Mouse (Mus musculus): ENCODE measurements around the gene Soga1.

DNA sequence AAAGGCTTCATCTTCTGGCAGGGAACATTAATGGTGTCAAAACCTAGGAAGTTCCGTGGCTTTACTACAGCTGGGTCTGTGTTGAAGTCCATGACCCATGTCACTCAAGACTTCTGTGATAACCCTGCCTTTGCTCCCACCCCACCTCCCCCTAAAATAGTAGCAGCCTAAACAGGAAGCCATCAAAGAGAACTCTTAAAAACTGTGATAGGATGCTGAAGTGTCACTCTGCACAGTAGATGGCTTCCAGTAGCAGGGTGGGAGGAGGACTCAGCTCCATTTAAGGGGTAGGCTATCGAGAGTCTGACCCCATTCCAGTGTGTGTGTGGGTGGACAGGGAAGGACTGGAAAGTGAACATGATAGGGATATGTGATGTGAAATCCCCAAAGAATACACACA, 104.1 kb downstream of the Soga1 start:
- TF ChIP-seq CTCF (IDR thresholded peaks at IDR 0.05; ENCODE audit: borderline replicate concordance, extremely low read depth, insufficient read depth, insufficient read length), result no peak
- no peak for TF ChIP-seq POLR2A (IDR thresholded peaks at IDR 0.05; ENCODE audit: borderline replicate concordance, extremely low read depth, insufficient read depth, insufficient read length, poor library complexity, severe bottlenecking)
